9 mouse cellular contexts compared by ENCODE assay signal in the genomic region with DNA sequence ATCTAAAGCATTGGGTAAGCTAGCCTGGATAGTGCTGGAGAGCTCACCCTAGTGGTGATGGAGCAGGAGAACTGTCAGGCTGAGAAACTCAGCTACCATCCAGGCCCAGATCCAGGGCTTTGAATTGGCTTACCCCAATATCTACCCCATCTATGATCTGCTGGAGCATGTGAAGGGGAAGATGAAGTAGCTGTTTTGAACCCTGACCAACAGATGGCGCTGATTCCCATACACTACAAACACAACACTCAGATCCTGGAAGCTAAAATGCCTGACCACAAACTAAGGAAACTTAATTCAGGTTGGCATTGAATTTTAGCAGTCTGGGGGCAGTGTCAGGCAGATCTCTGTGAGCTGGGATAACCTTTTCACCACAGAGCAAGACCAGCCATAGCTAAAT. TPM values are rescaled to one million over a fixed set of nuclear protein-coding genes. Genes with fewer than 3 reads are reported as not detected.
DNase-seq lines count a peak whose midpoint lies in the region; ATAC-seq and TF ChIP-seq lines count a peak whose summit lies in the region.
"Had no signal": no experiment of that assay in that cellular context is flagged by ENCODE, and none has a peak within 500 bp of the region (broad histone marks: within the 10 kb centered on the region; RNA-seq: fewer than 3 reads in every experiment).

No protein-coding gene starts in this region.

- H3K9ac ChIP-seq in lung, postnatal 0 days (replicated peaks; ENCODE audit: low read depth): no peak overlapping the region
- H3K9ac ChIP-seq: heart, embryonic 13.5 days had no signal

- 38% methylated on average over 1 of the region's 1 CpGs for WGBS in lung, postnatal 0 days

- intact Hi-C loops in gastrocnemius, postnatal 14 days (cut with DNase I; ENCODE audit: low total_unique reads): no loop called here

- peak; percentile 71 for TF ChIP-seq CTCF in lung, postnatal 0 days (IDR thresholded peaks at IDR 0.05)

- no peak overlapping the region for H3K4me2 ChIP-seq in lung, postnatal 0 days (replicated peaks; ENCODE audit: low read depth, low read length)
- H3K4me2 ChIP-seq: heart, embryonic 13.5 days had no signal

- no peaks in the 10 kb centered on the region for H3K36me3 ChIP-seq in lung, postnatal 0 days (ENCODE audit: insufficient read depth, low read length)

- H3K9me3 ChIP-seq in lung, postnatal 0 days (ENCODE audit: low read length): no peaks in the 10 kb centered on the region
- H3K9me3 ChIP-seq: heart, embryonic 13.5 days had no signal

- no peak for TF ChIP-seq EP300 in lung, postnatal 0 days (IDR thresholded peaks at IDR 0.05)

- no peak overlapping the region for H3K27ac ChIP-seq in lung, postnatal 0 days (ENCODE audit: low read length)
- H3K27ac ChIP-seq: heart, embryonic 13.5 days had no signal

- no peak for ATAC-seq in lung, postnatal 0 days
- no peak for ATAC-seq in activated CD4-positive, CD25-positive, alpha-beta regulatory T cell, adult 4 months

- H3K4me3 ChIP-seq in lung, postnatal 0 days (ENCODE audit: low read depth, low read length): no peak overlapping the region
- H3K4me3 ChIP-seq: heart, embryonic 13.5 days had no signal

- peak; percentile 19 to 64 for DNase-seq in adrenal gland, adult (ENCODE audit: inconsistent age in 2 of 2, low spot score in 1 of 2)
- DNase-seq in adrenal gland, adult 8-10 months: no peak
- DNase-seq in kidney, adult 18-20 months: peak; percentile 29
- no peak for DNase-seq in kidney, adult 11 months
- peak; percentile 13 for DNase-seq in Muller cell, postnatal 12 days (ENCODE audit: inconsistent ontology term)
- peak; percentile 10 for DNase-seq in gastrocnemius, postnatal 14 days
- DNase-seq in lung, postnatal 0 days (ENCODE audit: low spot score): peak; percentile 45

- H3K27me3 ChIP-seq in lung, postnatal 0 days (replicated peaks; ENCODE audit: insufficient read depth, low read length): no peaks in the 10 kb centered on the region
- H3K27me3 ChIP-seq: heart, embryonic 13.5 days had no signal

- H3K4me1 ChIP-seq in lung, postnatal 0 days (ENCODE audit: insufficient read depth, low read depth, low read length): no peaks in the 10 kb centered on the region

RNA-seq across cellular contexts. Expression of a gene that starts 8.9 kb away (rescaled TPM):
- total RNA-seq in adrenal gland, adult 8-10 months (2022): 10 to 100 TPM; 11.4 to 20.1 (median 14.3) TPM
- 1 to 10 TPM; 6.6 to 6.9 TPM for total RNA-seq in gastrocnemius, postnatal 14 days (2021)
- 7.1 and 9.8 TPM in 2 replicates for polyA plus RNA-seq in lung, postnatal 0 days (2015; fragmentation: Nextera tagmentation; extraction: Ambion mirVana)
- 10 to 100 TPM; 20.1 to 25.2 TPM for polyA plus RNA-seq in activated CD4-positive, CD25-positive, alpha-beta regulatory T cell, adult 4 months (2017; shearing (Covaris generic))

Comparison
In these comparisons a context has a peak if more than half of its experiments do, and no peak if none do; other contexts are left out.
1. DNase-seq: peak in adrenal gland, adult (2 of 2), kidney, adult 18-20 months (single experiment), Muller cell, postnatal 12 days (single experiment), gastrocnemius, postnatal 14 days (single experiment) and lung, postnatal 0 days (single experiment); none in adrenal gland, adult 8-10 months (single experiment) and kidney, adult 11 months (single experiment).